Mouse (Mus musculus): Measurements from ENCODE around the gene Fam117a.

- TF ChIP-seq POLR2A (IDR thresholded peaks at IDR 0.05; ENCODE audit: low read depth, low read length) = no peak
- no peak for TF ChIP-seq CTCF (IDR thresholded peaks at IDR 0.05; ENCODE audit: extremely low read depth, insufficient read length, insufficient replicate concordance, low read depth, low read length)
These were observed 10.6 kb upstream of the Fam117a start for GRCm38 (mm10) chr11:95326243-95326642.

All from small intestine, adult 2 months (tissue).